Mouse (Mus musculus): ENCODE results near the gene Zfp184.
"Not testable (repeated sequence)": the region's sequence is repeated elsewhere in the genome, so short reads cannot be mapped to it uniquely, and the experiment has no call there.

Gene Zfp184
- long read RNA-seq, experiment 1, partial matches to known transcripts, result 0 of 2 reads
- long read RNA-seq, experiment 1, other reads (novel, unspliced or antisense), result 2 of 2 reads
- long read RNA-seq, experiment 2, partial matches to known transcripts, result 0 of 4 reads
- long read RNA-seq, experiment 2, other reads (novel, unspliced or antisense), result 2 of 4 reads

DNA sequence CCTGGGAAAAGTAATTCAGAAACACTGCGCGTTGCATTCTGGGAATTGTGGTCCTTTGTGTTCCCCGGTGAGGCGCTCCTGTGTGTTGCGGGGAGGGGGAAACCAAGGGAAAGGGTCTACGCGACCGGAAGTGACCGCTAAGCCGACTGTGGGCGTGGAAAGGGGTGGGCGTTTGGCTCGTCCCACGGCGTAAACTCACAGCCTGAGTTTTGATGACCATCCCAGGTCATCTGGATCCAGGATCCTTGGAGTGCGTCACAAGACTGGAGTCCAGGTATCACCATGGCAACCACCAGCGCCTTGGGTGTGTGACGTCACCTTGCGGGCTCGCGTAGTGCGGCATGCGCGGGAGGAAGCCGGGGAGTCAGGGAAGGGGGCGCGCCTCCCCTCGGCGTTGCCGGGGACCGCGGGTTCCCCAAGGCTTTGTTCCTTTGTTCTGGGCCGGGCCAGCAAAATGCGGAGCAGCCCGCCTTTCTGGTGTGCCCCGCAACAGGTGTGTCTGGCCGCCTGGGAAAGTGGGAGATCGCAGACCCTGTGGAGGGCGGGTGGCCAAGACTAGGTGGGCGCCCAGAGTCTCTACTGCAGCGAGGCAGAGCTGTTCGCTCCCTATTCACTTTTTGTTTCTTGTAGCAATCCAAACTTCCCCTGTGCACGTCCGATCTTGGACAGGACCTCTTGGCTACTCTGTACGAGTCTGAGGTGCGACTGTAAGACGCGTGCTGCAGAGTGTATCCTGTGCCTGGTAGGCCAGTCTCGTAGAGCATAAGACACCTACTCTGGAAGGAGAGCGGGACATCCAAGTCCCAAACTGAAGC, at the start of gene Zfp184:
Gene Zfp184, plus strand, starts transcription at position 169 of the 815 bp plus-strand sequence.
- intact Hi-C loops (cut with DNase I), result loop anchor here (5.0 kb wide), 2 partner anchors 32 to 82 kb away; no protein-coding TSS in a partner anchor

DNA sequence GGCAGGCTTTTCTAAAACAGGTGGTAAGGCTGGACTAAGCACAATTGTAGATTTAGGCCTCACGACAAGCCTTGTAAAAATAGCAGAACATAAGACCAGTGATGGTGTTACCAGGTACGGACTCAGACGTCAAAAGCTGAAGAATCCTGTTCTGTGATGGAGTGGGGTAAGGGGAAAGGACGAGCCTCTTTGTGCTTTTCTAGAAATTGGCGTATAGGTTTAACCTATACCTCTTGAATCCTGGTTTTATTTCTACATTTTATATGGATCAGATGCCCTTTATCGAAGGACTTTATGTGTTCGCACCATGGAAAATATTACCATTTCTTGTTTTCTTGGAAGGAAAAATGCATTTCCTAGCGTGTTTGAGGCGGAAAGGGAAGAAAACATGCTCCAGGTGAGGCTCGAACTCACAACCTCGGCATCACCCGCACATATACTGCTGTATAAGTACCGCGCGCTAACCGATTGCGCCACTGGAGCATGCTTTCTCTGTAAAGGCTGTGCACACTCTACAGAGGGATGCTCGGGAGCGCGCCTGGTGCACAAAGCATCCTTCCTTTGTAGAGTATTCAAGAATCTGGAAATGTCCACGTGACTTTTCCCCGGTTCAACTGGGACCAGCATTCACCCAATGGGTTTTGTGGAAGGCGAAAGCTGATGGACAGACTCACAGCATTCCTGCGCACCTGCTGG, 48.2 kb upstream of the Zfp184 start:
- intact Hi-C loops (cut with DNase I), result no loop called here

DNA sequence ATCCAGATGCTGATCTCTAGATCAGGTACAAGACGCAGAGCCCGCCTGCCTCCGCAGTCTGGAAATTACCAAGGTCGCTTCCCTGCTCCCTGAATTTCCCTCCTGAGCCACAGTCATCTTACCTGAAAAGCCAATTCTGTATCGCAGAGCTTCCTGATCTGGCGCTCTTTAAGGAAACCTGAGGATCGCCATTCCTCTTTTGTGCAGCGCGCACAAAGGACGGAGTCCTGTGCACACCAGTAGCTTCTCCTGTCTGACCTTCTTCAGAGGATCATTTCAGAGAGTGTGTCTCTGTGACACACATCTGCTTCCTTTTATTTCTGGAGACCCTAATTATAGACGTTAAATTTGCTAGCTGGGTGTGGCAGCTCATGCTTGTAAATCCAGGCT, 47.7 kb upstream of the Zfp184 start:
- intact Hi-C loops (cut with DNase I), result no loop called here

DNA sequence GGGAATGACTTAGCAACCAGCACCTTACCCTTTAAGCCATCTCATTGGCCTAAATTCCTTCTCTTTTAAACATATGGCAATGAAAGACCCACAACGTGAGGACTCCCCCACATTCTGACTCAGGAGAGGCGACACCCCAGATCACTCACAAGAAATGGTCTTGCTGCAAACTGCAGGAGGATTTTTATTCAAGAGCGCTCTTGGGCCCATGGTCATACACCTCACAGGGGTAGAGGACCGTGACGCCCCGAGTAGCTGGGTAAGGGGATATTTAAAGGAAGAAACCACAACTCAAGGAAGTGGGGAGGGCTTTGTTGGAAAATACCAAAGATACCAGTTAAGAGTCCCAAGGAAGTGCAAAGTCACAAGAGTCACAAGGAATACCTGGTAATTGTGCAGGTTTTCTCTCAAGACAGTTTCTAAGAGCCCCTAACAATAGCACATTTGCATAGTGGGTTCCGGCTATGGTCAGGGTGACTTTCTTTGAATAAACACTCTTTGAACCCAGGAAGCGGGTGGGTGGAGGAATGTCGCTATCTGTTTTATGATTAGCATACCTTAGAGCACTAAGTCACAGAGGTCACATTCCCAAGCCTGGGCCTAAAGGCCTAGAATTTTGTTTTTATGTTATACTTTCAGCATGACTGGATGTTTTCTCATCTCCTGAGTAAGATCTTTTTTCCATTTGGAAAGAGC, 43.9 kb upstream of the Zfp184 start:
- intact Hi-C loops (cut with DNase I), result not testable (repeated sequence)

DNA sequence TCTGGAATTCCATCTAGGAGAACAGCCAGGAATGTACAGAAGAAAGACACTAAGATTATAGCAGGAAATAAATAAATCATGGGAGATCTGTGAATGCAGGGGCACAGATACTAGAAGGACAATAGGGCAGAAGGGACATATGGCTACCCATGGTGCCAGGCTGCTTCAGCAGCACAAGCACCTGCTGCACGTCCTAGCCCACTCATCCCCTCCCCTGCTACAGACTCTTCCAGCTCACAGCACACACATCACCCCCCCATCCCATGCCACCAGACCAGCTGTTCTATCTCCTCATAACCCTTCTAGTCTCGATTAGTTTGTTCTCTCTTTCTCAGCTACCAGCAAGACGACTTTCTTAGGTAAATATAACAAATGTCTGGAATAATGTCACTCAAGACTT, 41.4 kb upstream of the Zfp184 start:
- intact Hi-C loops (cut with DNase I), result no loop called here

DNA sequence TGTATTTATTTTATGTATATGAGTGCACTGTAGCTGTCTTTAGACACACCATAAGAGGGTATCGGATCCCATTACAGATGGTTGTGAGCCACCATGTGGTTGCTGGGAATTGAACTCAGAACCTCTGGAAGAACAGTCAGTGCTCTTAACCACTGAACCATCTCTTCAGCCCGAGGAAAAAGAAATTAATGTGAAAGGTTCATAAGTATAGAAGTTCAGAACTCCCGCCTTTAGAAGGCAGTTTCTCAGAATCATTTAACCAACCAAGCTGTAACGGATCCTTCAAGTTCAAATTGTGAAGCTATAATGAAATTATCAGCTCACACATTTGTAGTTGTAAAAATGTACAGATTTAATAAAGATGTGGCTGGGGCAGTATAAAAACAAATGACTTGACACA, 40.8 kb upstream of the Zfp184 start:
- intact Hi-C loops (cut with DNase I), result not testable (repeated sequence)

DNA sequence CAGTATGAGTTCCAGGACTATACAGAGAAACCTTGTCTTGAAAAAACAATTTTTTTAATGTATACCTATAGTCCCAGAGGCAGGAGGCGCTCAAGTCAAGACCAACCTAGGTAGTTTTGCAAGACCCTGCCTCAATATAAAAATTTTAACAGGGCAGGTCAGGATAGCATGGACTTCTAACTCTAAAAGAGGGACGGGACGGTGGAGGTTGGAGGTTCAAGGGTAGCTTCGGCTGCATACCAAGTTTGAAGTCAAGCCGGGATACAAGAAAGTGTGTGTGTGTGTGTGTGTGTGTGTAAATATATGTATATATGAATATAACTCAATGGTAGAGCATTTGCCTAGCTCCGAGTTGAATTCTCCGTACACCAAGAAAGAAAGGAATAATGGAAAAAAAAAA, 38.6 kb upstream of the Zfp184 start:
- intact Hi-C loops (cut with DNase I), result no loop called here

DNA sequence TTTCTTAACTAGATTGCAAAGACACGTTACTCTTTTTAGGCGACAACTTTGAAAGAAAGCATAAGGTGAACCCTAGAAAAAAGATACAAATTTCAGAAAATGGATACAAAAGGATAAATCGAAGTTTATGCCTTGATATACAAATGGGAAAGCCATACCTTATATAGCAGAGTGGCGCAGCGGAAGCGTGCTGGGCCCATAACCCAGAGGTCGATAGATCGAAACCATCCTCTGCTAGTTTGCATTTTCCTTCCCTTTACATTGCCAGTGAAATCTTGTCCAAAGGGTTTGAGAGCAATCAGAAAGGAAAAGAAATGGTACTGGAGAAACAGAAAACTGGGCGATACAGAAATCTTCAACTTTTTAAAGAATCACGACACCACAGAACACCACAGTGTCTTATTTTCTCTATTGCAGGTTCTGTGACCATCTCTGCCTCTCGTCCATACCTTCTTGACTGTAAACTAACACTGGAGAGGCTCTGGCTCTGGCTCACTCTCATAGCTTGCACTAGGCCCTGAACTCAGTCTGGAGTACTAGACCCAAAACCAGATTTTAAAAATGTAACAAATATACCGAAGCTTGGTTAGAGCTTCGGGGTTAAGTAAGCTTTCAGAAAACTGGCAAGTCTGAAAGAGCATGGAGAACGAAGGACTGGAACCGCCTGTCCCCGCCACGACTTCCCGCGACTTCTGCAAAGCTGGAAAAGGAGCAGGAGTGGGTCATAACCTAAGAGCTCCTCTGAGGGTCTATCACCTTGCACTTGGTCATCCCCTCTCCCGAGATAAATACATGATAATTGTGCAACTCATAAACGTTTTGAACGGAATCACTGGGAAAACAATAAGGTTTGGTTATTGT, 37.7 kb upstream of the Zfp184 start:
- intact Hi-C loops (cut with DNase I), result no loop called here

DNA sequence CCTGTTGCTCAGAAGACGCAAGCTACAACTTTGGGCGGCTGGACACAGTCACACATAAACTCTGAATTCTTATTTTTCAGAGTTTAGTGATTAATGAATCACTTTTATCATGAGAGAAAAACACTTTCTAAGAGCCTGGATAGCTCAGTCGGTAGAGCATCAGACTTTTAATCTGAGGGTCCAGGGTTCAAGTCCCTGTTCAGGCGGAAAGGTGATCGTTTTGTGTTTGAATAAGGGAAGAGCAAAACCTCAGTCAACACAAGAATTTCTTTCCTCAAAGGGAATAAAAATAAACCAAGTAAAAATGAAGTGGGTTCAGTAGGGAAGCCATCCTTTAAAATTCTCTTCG, 37.1 kb upstream of the Zfp184 start:
- intact Hi-C loops (cut with DNase I), result not testable (repeated sequence)

DNA sequence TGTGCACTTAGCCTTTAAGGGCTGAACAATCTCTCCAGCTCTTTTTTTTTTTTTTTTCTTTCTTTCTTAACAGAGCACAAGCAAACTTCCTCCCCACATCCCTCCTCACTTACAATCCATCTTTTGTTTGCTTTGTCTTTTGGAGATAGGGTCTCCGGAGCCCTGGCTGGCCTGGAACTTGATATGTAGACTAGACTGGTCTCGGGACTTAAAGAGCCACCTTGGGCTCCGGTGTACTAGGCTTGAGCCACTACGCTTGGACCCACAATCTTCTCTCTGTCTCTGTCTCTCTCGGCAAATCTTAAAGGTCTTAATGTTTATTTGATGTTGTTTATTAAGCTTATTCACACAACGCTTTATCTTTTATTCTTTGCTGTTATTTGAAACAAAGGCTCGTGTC, 34.2 kb upstream of the Zfp184 start:
- intact Hi-C loops (cut with DNase I), result no loop called here

DNA sequence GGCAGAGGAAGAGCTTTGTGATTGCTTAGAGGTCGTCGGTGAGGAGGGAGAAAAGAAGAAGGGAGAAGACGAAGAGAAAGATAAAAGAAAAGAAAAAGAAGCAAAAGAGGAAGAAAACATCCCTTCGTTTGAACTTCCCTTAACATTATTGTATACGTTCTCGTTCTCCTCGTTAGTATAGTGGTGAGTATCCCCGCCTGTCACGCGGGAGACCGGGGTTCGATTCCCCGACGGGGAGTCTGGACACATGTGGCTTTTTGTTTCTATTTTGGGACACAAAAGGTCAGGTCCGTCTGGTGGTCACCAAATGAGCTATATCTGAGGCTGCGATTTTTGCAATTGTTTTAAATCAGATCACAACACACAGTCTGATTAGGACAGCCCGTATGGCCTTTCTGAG, 33.7 kb upstream of the Zfp184 start:
- intact Hi-C loops (cut with DNase I), result no loop called here

DNA sequence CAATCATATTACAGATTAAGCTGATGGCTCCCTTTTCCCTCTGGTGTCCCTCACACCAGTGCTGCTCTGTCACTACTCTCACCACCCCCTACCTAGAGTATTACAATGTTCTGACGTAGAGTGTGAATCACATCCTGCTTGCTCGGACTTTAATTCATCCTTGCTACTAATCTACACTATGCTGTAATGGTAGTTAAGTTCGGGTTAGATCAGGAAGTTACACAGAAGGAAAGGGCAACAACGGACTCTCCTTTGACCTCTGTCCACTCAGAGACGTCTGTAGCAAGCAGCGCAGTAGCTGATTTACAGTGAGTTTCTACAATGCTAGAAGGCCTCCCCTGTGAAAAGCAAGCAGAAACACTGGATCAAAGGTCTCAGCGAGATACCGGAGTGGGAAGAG, 31.0 kb upstream of the Zfp184 start:
- intact Hi-C loops (cut with DNase I), result no loop called here

DNA sequence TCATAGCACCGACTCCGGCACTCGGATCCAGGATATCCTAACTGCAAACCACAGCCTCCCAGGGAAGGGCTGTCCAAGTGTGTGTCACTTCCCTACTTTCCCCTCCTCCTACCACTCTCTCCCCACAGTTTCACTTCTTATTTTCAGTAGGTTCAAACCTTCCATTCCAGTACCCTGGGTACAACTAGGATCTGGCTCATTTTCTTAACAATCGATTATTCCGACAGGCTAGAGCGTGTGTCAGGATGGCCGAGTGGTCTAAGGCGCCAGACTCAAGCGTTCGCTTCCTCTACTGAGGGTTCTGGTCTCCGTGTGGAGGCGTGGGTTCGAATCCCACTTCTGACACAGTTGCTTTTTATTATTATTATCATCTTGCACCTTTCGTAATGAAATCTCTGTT, 30.3 kb upstream of the Zfp184 start:
- intact Hi-C loops (cut with DNase I), result no loop called here

DNA sequence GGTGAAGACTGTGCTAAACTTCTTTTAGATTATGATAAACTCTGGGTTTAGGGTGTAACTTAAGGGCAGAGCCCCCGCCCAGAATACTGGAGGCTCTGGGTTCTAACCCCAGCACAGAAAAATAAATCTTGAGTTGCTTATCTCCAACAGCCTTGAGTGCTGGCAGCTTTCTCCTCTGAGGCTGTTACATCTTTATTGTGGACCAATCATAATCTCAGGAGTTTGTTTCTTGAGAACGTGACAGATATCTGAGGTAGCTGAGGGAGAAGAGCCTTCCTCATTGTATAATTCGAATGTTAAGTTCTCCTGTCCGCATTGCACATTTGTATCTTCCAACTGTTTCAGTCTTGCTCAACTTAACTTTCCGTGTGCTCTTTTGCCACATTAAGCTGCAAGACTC, 29.4 kb upstream of the Zfp184 start:
- intact Hi-C loops (cut with DNase I), result no loop called here

DNA sequence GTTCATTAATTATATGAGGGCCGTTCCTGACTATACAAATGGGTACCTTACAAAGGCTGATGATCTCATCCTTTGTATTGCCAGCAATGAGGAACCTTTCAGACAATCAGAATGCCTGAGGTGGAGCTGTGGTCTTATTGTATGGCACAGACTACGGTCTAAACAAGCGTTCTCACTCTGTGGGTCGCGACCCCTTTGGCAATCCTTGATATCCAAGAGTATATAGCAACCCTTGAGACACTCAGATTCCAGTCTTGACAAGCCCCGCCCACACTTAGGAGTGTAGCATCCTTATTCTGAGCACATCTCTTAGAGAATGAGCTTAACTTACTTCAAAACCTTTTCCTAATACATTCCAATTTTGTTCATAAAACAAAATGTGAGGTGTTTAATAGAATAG, 28.8 kb upstream of the Zfp184 start:
- intact Hi-C loops (cut with DNase I), result no loop called here

DNA sequence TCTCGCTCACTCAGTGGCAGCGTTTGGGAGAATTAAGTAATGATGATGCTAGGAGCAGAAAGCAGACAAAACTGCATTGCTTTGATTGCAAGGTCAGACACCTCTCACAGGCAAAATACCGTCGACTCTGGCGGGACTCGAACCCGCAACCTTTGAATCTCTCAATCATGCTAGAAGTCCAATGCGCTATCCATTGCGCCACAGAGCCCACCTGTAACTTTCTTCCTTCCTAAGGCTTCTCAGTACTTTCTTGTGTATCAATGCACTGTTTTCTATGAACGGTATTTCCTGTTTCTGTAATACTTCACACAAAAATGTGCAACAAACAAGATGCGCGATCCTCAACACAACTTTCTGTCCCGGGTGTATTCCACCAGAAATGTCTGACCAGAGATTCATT, 27.9 kb upstream of the Zfp184 start:
- intact Hi-C loops (cut with DNase I), result no loop called here

DNA sequence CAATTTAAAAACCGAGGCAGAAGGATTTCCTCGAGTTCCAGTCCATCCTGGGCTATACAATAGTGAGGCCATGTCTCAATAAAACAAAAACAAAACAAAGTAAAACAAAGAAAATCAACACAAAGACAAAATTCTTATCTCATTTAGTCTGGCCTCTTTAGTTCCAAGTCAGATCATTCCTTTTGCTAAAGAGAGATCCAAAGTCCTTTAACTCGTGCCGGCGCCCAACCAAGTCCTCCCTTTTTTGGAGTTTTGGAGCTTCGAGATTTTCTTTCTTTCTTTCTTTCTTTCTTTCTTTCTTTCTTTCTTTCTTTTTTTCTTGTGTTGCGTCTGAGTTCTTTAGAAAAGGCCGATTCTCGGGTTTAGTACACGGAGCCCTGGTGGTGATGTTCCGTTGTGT, 27.4 kb upstream of the Zfp184 start:
- intact Hi-C loops (cut with DNase I), result no loop called here

DNA sequence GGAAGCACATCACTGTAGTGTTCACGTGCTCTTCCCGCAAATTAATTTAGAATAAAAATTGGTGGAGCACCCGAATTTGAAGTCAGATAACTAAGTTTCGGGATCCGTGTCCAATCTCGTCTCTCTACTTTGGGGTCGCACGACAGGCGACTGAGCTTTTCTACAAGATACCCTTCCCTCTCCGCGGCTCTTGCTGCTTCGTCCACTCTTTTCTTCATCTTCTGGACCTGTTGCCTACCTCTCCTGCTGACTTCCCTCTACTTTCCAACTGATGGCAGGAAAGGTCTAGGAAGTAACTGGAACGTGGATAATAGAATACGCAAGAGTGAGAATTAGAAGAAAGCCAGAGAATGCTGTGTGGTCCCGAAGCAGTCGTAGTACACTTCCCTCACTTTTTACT, 26.9 kb upstream of the Zfp184 start:
- intact Hi-C loops (cut with DNase I), result no loop called here

DNA sequence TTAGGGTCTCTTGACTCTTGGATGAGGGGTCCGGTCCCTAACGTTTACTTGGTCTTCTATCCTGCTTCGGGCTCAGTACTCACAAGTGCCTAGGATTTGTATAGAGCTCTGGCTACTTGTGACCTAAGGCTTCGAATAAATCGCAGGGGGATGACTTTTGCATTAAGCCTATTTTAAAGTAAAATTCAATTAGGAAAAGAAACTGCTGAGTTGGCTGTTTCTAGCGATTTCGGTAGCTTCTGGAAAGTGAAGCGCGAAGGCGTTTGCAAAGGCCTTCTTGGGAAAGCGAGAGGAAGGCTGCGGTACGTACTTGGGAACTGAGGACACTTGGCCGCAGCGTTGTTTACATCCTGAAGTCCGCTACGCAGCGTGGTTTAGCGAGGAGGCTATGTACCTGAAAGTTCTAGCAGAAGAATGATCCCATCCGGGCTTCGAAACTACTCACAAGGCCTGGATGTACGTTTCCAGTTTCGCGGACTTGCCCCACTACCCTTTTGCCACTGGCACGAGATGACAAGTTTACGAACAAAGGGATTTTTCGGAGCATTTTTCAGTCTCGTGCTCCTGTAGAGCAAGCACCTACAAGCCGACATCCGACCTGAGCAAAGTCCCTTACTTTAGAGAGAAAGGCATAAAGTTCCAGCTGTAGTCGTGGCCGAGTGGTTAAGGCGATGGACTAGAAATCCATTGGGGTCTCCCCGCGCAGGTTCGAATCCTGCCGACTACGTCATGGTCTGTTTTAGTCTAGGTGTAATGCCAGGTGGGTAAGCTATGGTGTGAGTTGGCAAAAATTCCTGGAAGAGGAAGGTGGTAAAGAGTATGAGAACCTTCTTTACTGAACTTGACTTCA, 26.1 kb upstream of the Zfp184 start:
- intact Hi-C loops (cut with DNase I), result no loop called here

DNA sequence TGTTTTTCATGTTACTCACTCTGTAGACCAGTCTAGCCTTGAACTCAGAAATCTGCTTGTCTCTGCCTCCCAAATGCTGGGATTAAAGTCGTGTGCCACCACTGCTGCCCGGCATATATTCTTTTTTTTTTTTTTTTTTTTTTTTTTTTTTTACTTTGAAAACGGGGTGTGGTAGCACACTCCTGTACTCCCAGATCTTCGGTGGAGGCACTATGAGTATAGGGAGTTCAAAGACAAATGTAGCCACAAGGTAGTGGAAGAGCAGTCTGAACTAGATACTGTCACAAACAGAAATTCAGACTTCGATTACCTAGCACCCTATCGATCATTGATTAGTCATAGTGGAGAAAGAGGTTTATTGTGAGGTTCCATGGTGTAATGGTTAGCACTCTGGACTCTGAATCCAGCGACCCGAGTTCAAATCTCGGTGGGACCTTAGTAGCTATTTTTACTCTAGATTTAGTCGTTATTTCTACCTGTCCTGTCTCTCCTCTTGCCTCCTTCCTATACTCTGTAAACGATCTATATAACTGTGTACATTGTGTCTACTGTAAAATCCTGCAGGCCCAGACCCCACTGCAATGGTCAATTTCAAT, 25.0 kb upstream of the Zfp184 start:
- intact Hi-C loops (cut with DNase I), result no loop called here
